Mouse (Mus musculus) testis, adult 2 months (tissue): ENCODE results near the gene Rfx2.

Source experiments
- CTCF ChIP-seq: fragments of 200-500 bp; IDR thresholded peaks from 2 replicates; pipeline ENCODE4 v1.5.1; 2012; ENCODE audit warnings: low read depth, mild to moderate bottlenecking, inconsistent platforms, low read length, moderate library complexity; ENCODE audit not compliant: control insufficient read depth, insufficient read depth, insufficient replicate concordance
- POLR2A ChIP-seq: fragments of 200-500 bp; IDR thresholded peaks from 2 replicates; pipeline ENCODE4 v1.6.1; 2012; ENCODE audit warnings: low read depth, mild to moderate bottlenecking, inconsistent platforms, low read length, moderate library complexity; ENCODE audit not compliant: control insufficient read depth

DNA sequence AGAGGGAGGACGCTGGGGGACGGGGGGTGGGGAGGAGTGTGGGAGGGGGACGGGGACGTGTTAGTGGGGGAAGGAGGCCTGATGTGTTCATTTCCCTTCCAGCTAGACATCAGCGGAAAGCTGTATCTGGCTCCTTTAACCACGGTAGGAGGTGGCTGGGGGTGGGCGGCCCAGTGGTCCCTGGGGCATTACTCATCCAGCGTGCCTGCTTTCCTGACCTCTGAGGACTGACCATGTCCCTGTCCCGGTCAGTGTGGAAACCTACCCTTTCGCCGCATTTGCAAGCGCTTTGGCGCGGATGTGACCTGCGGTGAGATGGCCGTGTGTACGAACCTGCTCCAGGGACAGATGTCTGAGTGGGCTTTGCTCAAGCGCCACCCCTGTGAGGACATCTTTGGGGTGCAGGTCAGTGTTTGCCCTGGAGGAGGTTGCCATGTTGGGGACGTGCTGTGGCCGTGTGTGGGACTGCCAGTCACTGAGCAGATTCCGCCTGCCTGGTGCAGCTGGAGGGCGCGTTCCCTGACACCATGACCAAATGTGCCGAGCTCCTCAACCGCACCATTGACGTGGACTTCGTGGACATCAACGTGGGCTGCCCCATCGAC lies 63.2 kb downstream of the Rfx2 start:
- TF ChIP-seq CTCF: no peak
- no peak for TF ChIP-seq POLR2A
